Mouse (Mus musculus) forebrain, postnatal 0 days (tissue): ENCODE data around the gene Hspb8. TPM values are rescaled to one million over a fixed set of nuclear protein-coding genes. Genes with fewer than 3 reads are reported as not detected.

Source experiments
- ATAC-seq: fragments of 200-750 bp; cut with Nextera tagmentation; 2 replicates; pipeline ENCODE4 v1.8.0; 2017; ENCODE audit warnings: mild to moderate bottlenecking, moderate library complexity
- DNase-seq: peaks from one replicate; pipeline ENCODE4 v3.0.0-alpha.2; 2015
- H3K27ac ChIP-seq: fragments of 300-500 bp; sonication (generic); 2 replicates; pipeline ENCODE4 v1.5.1; 2014; ENCODE audit warnings: low read depth, mild to moderate bottlenecking, antibody characterized with exemption, low read length, moderate library complexity, mixed read lengths
- H3K27me3 ChIP-seq: fragments of 300-500 bp; sonication (generic); 2 replicates; pipeline ENCODE4 v1.6.1; 2014; ENCODE audit warnings: mild to moderate bottlenecking, low read length, mixed read lengths; ENCODE audit not compliant: insufficient read depth
- H3K36me3 ChIP-seq: fragments of 300-500 bp; sonication (generic); 2 replicates; pipeline ENCODE4 v1.6.1; 2014; ENCODE audit warnings: mild to moderate bottlenecking, moderate library complexity; ENCODE audit not compliant: insufficient read depth
- H3K4me1 ChIP-seq: fragments of 300-500 bp; sonication (generic); 2 replicates; pipeline ENCODE4 v1.6.1; 2014; ENCODE audit warnings: antibody characterized with exemption; ENCODE audit not compliant: insufficient read depth
- H3K4me2 ChIP-seq: fragments of 300-500 bp; sonication (generic); 2 replicates; pipeline ENCODE4 v1.6.1; 2014; ENCODE audit warnings: low read depth, mild to moderate bottlenecking, moderate library complexity
- H3K4me3 ChIP-seq: fragments of 300-500 bp; sonication (generic); 2 replicates; pipeline ENCODE4 v1.5.1; 2014; ENCODE audit warnings: low read depth, low read length, mixed read lengths
- H3K9ac ChIP-seq: fragments of 300-500 bp; sonication (generic); 2 replicates; pipeline ENCODE4 v1.6.1; 2014; ENCODE audit warnings: mild to moderate bottlenecking
- H3K9me3 ChIP-seq: fragments of 300-500 bp; sonication (generic); 2 replicates; pipeline ENCODE4 v1.6.1; 2016; ENCODE audit warnings: low read length
- CTCF ChIP-seq: sonication (generic); IDR thresholded peaks from 2 replicates; pipeline ENCODE4 v1.5.1; 2016; ENCODE audit warnings: antibody characterized with exemption, control low read depth, low read depth
- WGBS: fragments of 180-500 bp; shearing (Covaris S2); extraction: QIAGEN DNeasy Blood & Tissue Kit; methylation state at CpG from one replicate; pipeline ENCODE4 v1.1.7; 2014; 5-methylcytosine and 5-hydroxymethylcytosine counted together
- polyA plus RNA-seq: library from polyadenylated mRNA; unstranded; fragments of >200 nt; fragmentation: Nextera tagmentation; extraction: Ambion mirVana; gene quantifications from 2 replicates; pipeline ENCODE4 v1.2.1, GENCODE M21; 2015
- total RNA-seq: library from RNA; depleted of rRNA; stranded (reverse); fragments of >200 nt; gene quantifications from 2 replicates; pipeline ENCODE4 v1.2.3, GENCODE M21; 2014

The Hspb8 gene
- total and polyA plus RNA-seq, 2 experiments from 2014 or later: 10.6 to 13.2 TPM

DNA sequence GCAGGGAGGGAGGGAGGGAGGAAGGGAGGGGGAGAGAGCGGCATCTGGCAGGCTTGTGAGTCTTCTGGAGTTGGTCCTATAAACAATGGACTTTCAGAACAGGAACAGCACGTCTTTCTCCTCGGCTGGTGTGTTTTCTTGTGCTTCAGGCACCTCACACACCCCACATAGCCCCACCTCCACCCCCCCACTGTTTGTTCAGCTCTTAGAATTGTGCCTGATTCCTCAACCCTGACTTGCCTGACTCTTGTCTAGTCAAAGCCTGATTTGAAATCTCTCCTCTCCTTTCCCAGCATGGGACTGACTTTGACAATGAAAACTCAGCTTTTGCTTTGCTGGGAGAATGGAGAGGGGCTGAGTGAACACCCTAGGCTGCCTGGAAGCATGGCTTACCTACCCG lies 15.3 kb downstream of the Hspb8 start:
- no peaks in the 10 kb centered on the region for H3K9me3 ChIP-seq
- 6% methylated on average over 4 of the region's 4 CpGs for WGBS
- DNase-seq (no peak), ATAC-seq (no peak)
- no peak overlapping the region for H3K27ac ChIP-seq
- no peak overlapping the region for H3K4me2 ChIP-seq
- H3K9ac ChIP-seq: no peak overlapping the region
- H3K27me3 ChIP-seq: no peaks in the 10 kb centered on the region
- TF ChIP-seq CTCF: no peak
- H3K36me3 ChIP-seq: no peaks in the 10 kb centered on the region
- no peak overlapping the region for H3K4me3 ChIP-seq
- H3K4me1 ChIP-seq: no peaks in the 10 kb centered on the region

DNA sequence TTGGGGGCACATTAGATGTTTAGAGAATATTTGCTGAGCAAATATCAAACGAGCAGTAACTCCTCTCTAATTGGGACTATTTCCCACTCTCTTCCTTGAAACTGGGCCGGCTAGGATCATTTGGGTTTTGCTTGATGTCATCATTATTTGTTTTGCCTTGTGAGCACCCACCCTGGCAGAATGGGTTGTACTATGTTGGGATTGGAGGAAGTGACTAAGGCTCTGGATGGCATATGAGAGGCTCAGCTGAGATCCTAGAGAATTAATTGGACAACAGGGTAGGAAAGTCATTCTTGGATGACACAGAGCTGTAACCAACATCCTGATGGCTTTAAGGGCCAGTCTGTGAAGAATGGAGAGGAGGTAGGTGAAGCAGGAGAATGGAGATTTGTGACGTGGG lies 16.2 kb downstream of the Hspb8 start:
- no peak for TF ChIP-seq CTCF
- 63% methylated on average over 3 of the region's 3 CpGs for WGBS

DNA sequence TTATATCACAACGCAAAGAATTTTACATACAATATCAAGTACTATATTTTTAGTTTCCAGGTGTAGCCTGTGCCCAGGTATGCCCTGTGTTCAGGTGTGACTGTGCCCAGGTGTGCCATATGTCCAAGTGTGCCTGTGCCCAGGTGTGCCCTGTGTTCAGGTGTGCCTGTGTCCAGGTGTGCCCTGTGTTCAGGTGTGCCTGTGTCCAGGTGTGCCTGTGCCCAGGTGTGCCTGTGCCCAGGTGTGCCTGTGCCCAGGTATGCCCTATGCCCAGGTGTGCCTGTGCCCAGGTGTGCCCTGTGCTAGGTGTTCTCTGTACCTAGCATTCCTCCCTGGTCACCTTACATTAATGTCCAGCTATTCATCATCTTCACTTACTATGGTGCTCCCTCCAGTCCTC lies 16.7 kb downstream of the Hspb8 start:
- no peak overlapping the region for H3K9ac ChIP-seq
- H3K4me2 ChIP-seq: no peak overlapping the region
- no peak for TF ChIP-seq CTCF
- 95% methylated on average over 1 of the region's 1 CpGs for WGBS
- H3K9me3 ChIP-seq: no peaks in the 10 kb centered on the region
- ATAC-seq: no peak
- H3K27ac ChIP-seq: no peak overlapping the region
- no peaks in the 10 kb centered on the region for H3K4me1 ChIP-seq
- no peak overlapping the region for H3K4me3 ChIP-seq
- no peak for DNase-seq
- no peaks in the 10 kb centered on the region for H3K27me3 ChIP-seq
- H3K36me3 ChIP-seq: no peaks in the 10 kb centered on the region

More for the DNA sequence above, 16.2 kb downstream of the Hspb8 start:
- Histone ChIP-seq H3K4me2 (no peak overlapping the region), H3K9ac (no peak overlapping the region), H3K4me1 (no peaks in the 10 kb centered on the region), H3K9me3 (no peaks in the 10 kb centered on the region), H3K4me3 (no peak overlapping the region), H3K27ac (no peak overlapping the region), H3K36me3 (no peaks in the 10 kb centered on the region), H3K27me3 (no peaks in the 10 kb centered on the region)
- ATAC-seq (no peak), DNase-seq (no peak)

DNA sequence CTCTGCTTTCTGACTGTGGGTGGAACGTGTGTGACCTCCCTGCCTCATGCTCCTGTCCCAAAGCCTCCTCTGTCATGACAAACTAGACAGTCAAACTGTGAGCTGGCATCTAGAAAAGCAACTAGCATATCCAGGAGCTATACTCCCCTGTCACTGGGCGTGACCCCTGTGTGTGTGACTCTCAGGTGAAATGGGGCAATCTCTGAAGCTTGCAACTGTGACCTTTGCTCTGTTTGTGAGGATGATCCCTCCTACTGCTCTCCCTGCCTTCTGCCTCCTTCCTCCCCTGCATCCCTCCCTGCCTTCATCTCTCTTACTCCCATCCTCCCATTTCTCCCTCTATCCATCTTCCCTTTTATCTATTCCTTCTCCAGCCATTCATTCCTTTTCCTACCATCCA lies 18.6 kb downstream of the Hspb8 start:
- no peaks in the 10 kb centered on the region for H3K36me3 ChIP-seq
- TF ChIP-seq CTCF: no peak
- 83% methylated on average over 2 of the region's 2 CpGs for WGBS

DNA sequence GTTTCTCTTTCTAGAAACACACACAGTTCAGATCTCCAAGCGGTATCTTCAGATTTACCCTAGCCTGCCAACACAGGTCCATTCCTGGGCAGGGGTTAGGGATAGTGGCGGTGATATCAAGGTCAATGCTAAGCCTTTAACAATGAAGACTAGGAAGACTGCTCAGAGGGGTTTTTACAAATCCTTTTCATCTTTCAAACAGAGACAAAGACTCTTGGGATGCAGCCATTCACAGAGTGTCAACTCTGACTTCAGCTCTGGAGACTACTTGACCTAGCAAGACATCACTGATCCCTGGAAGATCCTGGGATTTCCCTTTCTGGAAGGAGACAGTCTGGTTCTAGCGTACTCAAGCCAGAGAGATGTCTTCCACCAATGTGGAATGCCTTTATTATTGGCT lies 21.9 kb downstream of the Hspb8 start:
- TF ChIP-seq CTCF: no peak
- 64% methylated on average over 3 of the region's 3 CpGs for whole genome bisulfite sequencing
- no peak for ATAC-seq

More for the DNA sequence above, 18.6 kb downstream of the Hspb8 start:
- no peak for DNase-seq
- Histone ChIP-seq H3K4me3 (no peak overlapping the region), H3K27ac (no peak overlapping the region), H3K27me3 (no peaks in the 10 kb centered on the region), H3K4me2 (no peak overlapping the region), H3K9me3 (no peaks in the 10 kb centered on the region), H3K9ac (no peak overlapping the region), H3K4me1 (no peaks in the 10 kb centered on the region)
- no peak for ATAC-seq

DNA sequence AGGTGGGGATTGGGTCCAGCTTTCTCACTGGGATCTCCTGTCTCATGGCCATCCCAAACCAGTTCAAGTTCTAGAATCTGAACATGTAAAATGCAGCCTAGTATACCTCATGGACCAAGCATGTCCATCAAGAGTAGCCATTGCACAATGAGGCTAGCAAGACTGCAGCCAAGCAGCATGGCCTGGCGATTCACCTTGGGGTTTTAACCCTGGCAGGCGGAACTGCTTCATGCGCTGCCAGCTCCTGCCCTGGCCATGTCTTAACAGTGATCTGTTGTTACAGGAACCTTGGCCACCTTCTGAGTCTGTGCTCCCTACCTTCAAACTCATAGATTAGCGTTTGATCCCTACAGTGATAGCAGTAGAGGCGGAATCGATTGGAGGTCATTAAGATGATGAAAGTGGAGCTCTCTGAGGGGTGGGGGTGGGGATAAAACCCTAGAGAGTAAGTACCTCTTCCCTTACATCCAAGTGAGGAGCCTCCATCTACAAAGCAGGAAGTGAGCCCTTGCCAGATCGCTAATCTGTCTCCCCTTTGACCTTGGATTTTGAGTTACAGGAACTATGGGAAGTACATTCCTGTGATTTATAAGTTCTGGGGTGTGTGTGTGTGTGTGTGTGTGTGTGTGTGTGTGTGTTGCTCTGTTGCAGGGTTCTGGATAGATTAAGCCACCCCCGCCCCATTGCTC lies 22.5 kb downstream of the Hspb8 start:
- DNase-seq: no peak
- no peak overlapping the region for H3K9ac ChIP-seq
- ATAC-seq: no peak
- no peak overlapping the region for H3K4me2 ChIP-seq
- no peak overlapping the region for H3K27ac ChIP-seq
- no peaks in the 10 kb centered on the region for H3K36me3 ChIP-seq
- H3K9me3 ChIP-seq: no peaks in the 10 kb centered on the region
- no peak overlapping the region for H3K4me3 ChIP-seq
- H3K27me3 ChIP-seq: no peaks in the 10 kb centered on the region
- H3K4me1 ChIP-seq: no peaks in the 10 kb centered on the region
- 85% methylated on average over 8 of the region's 8 CpGs for WGBS
- no peak for TF ChIP-seq CTCF

More for the DNA sequence above, 21.9 kb downstream of the Hspb8 start:
- no peak overlapping the region for H3K27ac ChIP-seq
- H3K4me3 ChIP-seq: no peak overlapping the region
- no peak overlapping the region for H3K4me2 ChIP-seq
- no peaks in the 10 kb centered on the region for H3K9me3 ChIP-seq
- H3K36me3 ChIP-seq: no peaks in the 10 kb centered on the region
- no peak overlapping the region for H3K9ac ChIP-seq
- H3K27me3 ChIP-seq: no peaks in the 10 kb centered on the region
- H3K4me1 ChIP-seq: no peaks in the 10 kb centered on the region
- DNase-seq: no peak

DNA sequence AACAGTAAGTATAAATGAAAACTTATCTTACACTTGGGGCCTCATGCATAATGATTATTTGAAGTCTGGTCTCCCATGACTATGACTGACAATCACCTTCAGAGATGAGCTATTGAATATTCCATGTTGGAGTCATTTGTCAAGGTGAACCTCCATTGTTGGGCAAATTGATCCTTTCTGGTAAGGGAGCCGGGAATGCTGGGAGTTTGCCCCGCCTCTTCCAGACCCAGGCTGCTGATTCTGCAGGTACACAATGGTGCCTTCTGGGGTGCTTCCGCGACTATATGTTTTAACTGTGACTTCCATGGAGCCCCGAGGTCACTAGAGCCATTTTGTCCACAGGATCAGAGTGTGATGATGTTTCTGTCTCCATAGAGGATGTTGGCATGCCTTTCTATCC lies 26.6 kb downstream of the Hspb8 start:
- H3K4me3 ChIP-seq: no peak overlapping the region
- no peak overlapping the region for H3K4me2 ChIP-seq
- H3K27me3 ChIP-seq: no peaks in the 10 kb centered on the region
- H3K36me3 ChIP-seq: no peaks in the 10 kb centered on the region
- no peak for TF ChIP-seq CTCF
- H3K27ac ChIP-seq: no peak overlapping the region
- 82% methylated on average over 5 of the region's 5 CpGs for WGBS
- H3K9ac ChIP-seq: no peak overlapping the region
- no peaks in the 10 kb centered on the region for H3K9me3 ChIP-seq
- DNase-seq (no peak), ATAC-seq (no peak)
- H3K4me1 ChIP-seq: no peaks in the 10 kb centered on the region
